ENCODE assay signal across 8 mouse cellular contexts in genomic region chr1:134332770-134333271, GRCm38 (mm10). TPM values are rescaled to one million over a fixed set of nuclear protein-coding genes. Genes with fewer than 3 reads are reported as not detected.
DNase-seq lines count a peak whose midpoint lies in the region; ATAC-seq lines count a peak whose summit lies in the region.

Gene Ppfia4 (minus strand): TSS chr1:134332928.

- peak; percentile 68 for ATAC-seq in megakaryocyte-erythroid progenitor cell, adult 5-6 weeks (replicated peaks; ENCODE audit: low FRiP score, low TSS enrichment, poor library complexity, severe bottlenecking)

- H3K27ac ChIP-seq in heart, embryonic 10.5 days, result peak within 1 kb of the TSS; percentile 69

- no peaks in the 10 kb centered on the region for H3K27me3 ChIP-seq in heart, embryonic 10.5 days (ENCODE audit: insufficient read depth, poor library complexity, severe bottlenecking)

- peaks cover 10% of the 10 kb centered on the region; the same call in 1 of the 2 replicates for H3K36me3 ChIP-seq in heart, embryonic 10.5 days

- H3K9me3 ChIP-seq in heart, embryonic 10.5 days, result no peaks in the 10 kb centered on the region

- H3K4me1 ChIP-seq in heart, embryonic 10.5 days, result peaks cover 61% of the 10 kb centered on the region

- H3K4me3 ChIP-seq in heart, embryonic 10.5 days, result 0 out of 2 replicates have a peak within 1 kb of the TSS, but pooled peaks have one; percentile 28

- 40% methylated on average over 13 of the region's 13 CpGs for WGBS in heart, embryonic 10.5 days

- peak; percentile 61 for DNase-seq in adrenal gland, postnatal 14 days
- DNase-seq in adrenal gland, postnatal 4 days (ENCODE audit: low spot score in 2 of 2), result no peak
- DNase-seq in A20 (ENCODE audit: low read depth, low spot score), result peak; percentile 39
- peak; percentile 67 to 70 for DNase-seq in cerebellum, postnatal 36 days
- DNase-seq in heart, embryonic 10.5 days (ENCODE audit: low spot score), result no peak
- DNase-seq in layer of hippocampus, postnatal 14 days (ENCODE audit: low spot score in 2 of 2), result peak; percentile 60 to 69
- DNase-seq in thymus, postnatal 10 days (ENCODE audit: low spot score in 2 of 2), result peak; percentile 23 to 27

RNA-seq across cellular contexts. Expression of gene Ppfia4, which starts in this region (rescaled TPM):
- total RNA-seq in adrenal gland, postnatal 14 days (2021), result 0.67 and 1.6 TPM in 2 replicates
- total RNA-seq in adrenal gland, postnatal 4 days (2021), result 1 to 10 TPM; 2.9 to 3.5 TPM
- 8.5 and 16.0 TPM in 2 replicates for polyA plus RNA-seq in heart, embryonic 10.5 days (2016; fragmentation: Nextera tagmentation; extraction: Ambion mirVana)
- total RNA-seq in layer of hippocampus, postnatal 14 days (2021), result 10 to 100 TPM; 82.3 to 86.7 TPM
- 0.32 and 1.1 TPM in 2 replicates for total RNA-seq in megakaryocyte-erythroid progenitor cell, adult 5-6 weeks (2014; fragmentation: Nextera tagmentation)
- total RNA-seq in megakaryocyte-erythroid progenitor cell, adult 5-6 weeks (2017), result 1.1 and 1.6 TPM in 2 replicates

Comparison
In these comparisons a context has a peak if more than half of its experiments do, and no peak if none do; other contexts are left out.
1. RNA of gene Ppfia4 (total RNA-seq): 82.3 to 86.7 TPM in layer of hippocampus, postnatal 14 days; 2.9 to 3.5 TPM in adrenal gland, postnatal 4 days, 0.32 to 1.6 TPM in megakaryocyte-erythroid progenitor cell, adult 5-6 weeks and 0.67 to 1.6 TPM in adrenal gland, postnatal 14 days; every median in the first group is over 10 times any median in the second.
2. DNase-seq: peak in adrenal gland, postnatal 14 days (single experiment), A20 (single experiment), cerebellum, postnatal 36 days (2 of 2), layer of hippocampus, postnatal 14 days (2 of 2) and thymus, postnatal 10 days (2 of 2); none in adrenal gland, postnatal 4 days (0 of 2) and heart, embryonic 10.5 days (single experiment).